Mouse (Mus musculus): ENCODE measurements around the gene Fcnb. TPM values are rescaled to one million over a fixed set of nuclear protein-coding genes. Genes with fewer than 3 reads are reported as not detected.

Fcnb gene
- polyA plus RNA-seq, 1 experiment from 2014 or later, result not detected

DNA sequence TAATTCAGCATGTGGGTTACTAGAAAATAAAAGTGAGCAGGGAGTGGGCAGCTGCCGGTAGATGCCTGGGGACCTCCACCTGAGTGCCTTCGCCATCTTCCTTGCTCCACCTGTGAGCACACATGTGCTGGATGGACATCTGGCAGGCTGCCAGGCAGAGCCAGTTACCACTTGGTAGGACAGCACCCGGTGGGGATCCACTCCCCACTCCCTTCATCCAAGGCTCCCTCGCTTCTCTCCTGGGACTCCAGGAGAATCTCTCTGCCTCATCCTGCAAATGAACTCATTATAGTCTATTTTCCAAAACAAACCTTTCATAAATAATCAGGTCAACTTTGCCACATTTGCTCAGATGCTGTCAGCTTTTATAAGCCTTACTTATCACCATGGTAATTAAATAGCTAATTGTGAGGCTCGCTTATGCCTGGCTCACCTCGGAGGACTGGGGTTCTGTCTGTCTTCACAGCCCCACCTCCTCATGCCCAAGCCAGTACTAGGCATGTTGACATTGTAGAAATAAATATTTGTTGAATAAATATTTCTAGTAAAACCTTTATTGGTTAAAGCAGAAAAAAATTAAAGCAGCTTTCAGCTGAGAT, 33.9 kb upstream of the Fcnb start:
- H3K4me3 ChIP-seq (replicated peaks; ENCODE audit: low read depth, low read length), result no peak overlapping the region
- no peaks in the 10 kb centered on the region for H3K36me3 ChIP-seq (ENCODE audit: insufficient read depth, low read length)
- ATAC-seq (replicated peaks; ENCODE audit: low FRiP score, low read depth), result no peak
- H3K9ac ChIP-seq (ENCODE audit: low read depth, low read length), result no peak overlapping the region
- no peak for DNase-seq (ENCODE audit: low spot score)
- no peaks in the 10 kb centered on the region for H3K9me3 ChIP-seq (replicated peaks; ENCODE audit: low read length)
- H3K4me2 ChIP-seq (ENCODE audit: low read length), result no peak overlapping the region
- H3K27me3 ChIP-seq (ENCODE audit: insufficient read depth, low read length), result no peaks in the 10 kb centered on the region
- no peak overlapping the region for H3K27ac ChIP-seq
- no peak for TF ChIP-seq CTCF (IDR thresholded peaks at IDR 0.05; ENCODE audit: low read depth)
- H3K4me1 ChIP-seq (replicated peaks; ENCODE audit: insufficient read depth, low read length), result no peaks in the 10 kb centered on the region
- WGBS, result 49% methylated on average over 6 of the region's 6 CpGs

DNA sequence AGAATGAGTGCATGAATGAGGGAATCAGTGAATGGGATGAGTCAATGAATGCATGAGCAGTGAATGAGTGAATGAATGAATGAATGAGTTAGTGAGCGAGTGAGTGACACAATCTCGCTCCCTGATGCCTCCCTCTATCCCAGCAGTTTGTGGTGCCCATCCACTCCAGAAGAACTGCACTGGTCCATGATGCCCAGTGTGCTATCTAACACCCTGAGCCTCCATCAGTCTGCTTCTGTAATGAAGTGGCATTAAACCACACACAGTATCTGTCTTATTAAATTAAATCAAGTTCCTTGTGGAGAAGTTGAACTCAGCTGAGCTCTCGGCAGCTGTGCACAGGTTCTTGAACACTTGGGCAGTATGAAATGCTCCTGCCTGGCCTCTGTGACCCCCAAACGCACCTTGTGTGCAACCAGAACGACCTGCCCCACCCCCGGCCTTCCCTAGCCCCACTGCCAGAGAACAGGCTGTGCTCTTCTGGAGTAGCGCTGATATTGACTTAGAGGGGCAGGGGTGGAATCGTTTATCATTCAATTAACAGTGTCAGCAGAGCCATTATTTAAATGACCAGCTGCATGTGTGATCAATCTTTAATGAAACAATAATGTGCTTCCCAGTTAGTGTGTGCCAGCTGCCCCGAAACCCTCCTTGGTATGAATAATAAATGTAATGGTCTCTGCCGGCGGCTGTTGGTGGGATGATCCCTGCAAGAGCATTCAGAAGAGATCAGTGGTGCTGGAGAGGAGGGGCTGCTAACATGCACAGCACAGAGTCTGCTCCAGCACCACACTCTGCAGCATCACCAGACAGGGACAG, 33.0 kb upstream of the Fcnb start:
- H3K4me3 ChIP-seq (replicated peaks; ENCODE audit: low read depth, low read length), result no peak overlapping the region
- no peaks in the 10 kb centered on the region for H3K4me1 ChIP-seq (replicated peaks; ENCODE audit: insufficient read depth, low read length)
- no peaks in the 10 kb centered on the region for H3K36me3 ChIP-seq (ENCODE audit: insufficient read depth, low read length)
- no peaks in the 10 kb centered on the region for H3K27me3 ChIP-seq (ENCODE audit: insufficient read depth, low read length)
- no peak for ATAC-seq (replicated peaks; ENCODE audit: low FRiP score, low read depth)
- no peak for TF ChIP-seq CTCF (IDR thresholded peaks at IDR 0.05; ENCODE audit: low read depth)
- no peak for DNase-seq (ENCODE audit: low spot score)
- no peaks in the 10 kb centered on the region for H3K9me3 ChIP-seq (replicated peaks; ENCODE audit: low read length)
- H3K9ac ChIP-seq (ENCODE audit: low read depth, low read length), result no peak overlapping the region
- no peak overlapping the region for H3K4me2 ChIP-seq (ENCODE audit: low read length)
- no peak overlapping the region for H3K27ac ChIP-seq
- 29% methylated on average over 11 of the region's 11 CpGs for WGBS

DNA sequence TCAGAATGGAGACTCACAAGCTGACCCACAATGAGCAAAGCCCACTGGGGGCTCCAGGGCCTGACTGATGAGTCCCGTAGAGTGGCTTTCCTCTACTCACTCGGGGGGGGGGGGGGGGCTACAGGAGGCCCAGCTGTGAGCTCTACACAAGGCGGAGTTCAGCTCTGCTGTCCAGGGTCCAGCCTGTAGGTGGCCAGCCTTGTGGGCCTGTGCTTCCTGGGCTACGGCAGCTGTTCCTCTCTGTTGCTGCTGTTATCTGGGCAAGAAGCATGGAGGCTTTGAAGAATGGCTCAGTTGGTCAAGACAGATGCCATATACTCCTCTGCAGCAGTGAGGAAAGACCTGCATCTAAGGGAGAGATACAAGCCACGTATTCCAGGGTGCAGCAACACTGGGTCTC, 24.1 kb upstream of the Fcnb start:
- no peak for ATAC-seq (replicated peaks; ENCODE audit: low FRiP score, low read depth)
- no peak for DNase-seq (ENCODE audit: low spot score)
- Histone ChIP-seq H3K4me1 (replicated peaks; ENCODE audit: insufficient read depth, low read length) (no peaks in the 10 kb centered on the region), H3K4me2 (ENCODE audit: low read length) (no peak overlapping the region), H3K27me3 (ENCODE audit: insufficient read depth, low read length) (no peaks in the 10 kb centered on the region), H3K4me3 (replicated peaks; ENCODE audit: low read depth, low read length) (no peak overlapping the region), H3K36me3 (ENCODE audit: insufficient read depth, low read length) (no peaks in the 10 kb centered on the region), H3K27ac (no peak overlapping the region), H3K9me3 (replicated peaks; ENCODE audit: low read length) (no peaks in the 10 kb centered on the region), H3K9ac (ENCODE audit: low read depth, low read length) (no peak overlapping the region)
- TF ChIP-seq CTCF (IDR thresholded peaks at IDR 0.05; ENCODE audit: low read depth), result no peak
- WGBS, result 64% methylated on average over 5 of the region's 5 CpGs

- peak; percentile 52 for TF ChIP-seq CTCF (IDR thresholded peaks at IDR 0.05; ENCODE audit: low read depth)
- Histone ChIP-seq H3K4me3 (replicated peaks; ENCODE audit: low read depth, low read length) (no peak overlapping the region), H3K4me1 (replicated peaks; ENCODE audit: insufficient read depth, low read length) (no peaks in the 10 kb centered on the region), H3K9me3 (replicated peaks; ENCODE audit: low read length) (no peaks in the 10 kb centered on the region), H3K36me3 (ENCODE audit: insufficient read depth, low read length) (no peaks in the 10 kb centered on the region), H3K9ac (ENCODE audit: low read depth, low read length) (no peak overlapping the region), H3K27me3 (ENCODE audit: insufficient read depth, low read length) (no peaks in the 10 kb centered on the region), H3K27ac (no peak overlapping the region), H3K4me2 (ENCODE audit: low read length) (no peak overlapping the region)
- DNase-seq (ENCODE audit: low spot score) (no peak), ATAC-seq (replicated peaks; ENCODE audit: low FRiP score, low read depth) (no peak)
- 53% methylated on average over 2 of the region's 2 CpGs for WGBS
Measured at GRCm38 (mm10) chr2:28106002-28106401, 21.3 kb upstream of the Fcnb start.

GRCm38 (mm10) chr2:28103653-28104052, 19.0 kb upstream of the Fcnb start:
- H3K27ac ChIP-seq, result no peak overlapping the region
- 0 out of 2 replicates have a peak, but pooled peaks cover under 1% of the 10 kb centered on the region for H3K27me3 ChIP-seq (ENCODE audit: insufficient read depth, low read length)
- 53% methylated on average over 2 of the region's 2 CpGs for WGBS
- no peaks in the 10 kb centered on the region for H3K9me3 ChIP-seq (replicated peaks; ENCODE audit: low read length)
- peak; percentile 12; the same call in 1 of the 2 replicates for TF ChIP-seq CTCF (IDR thresholded peaks at IDR 0.05; ENCODE audit: low read depth)
- H3K4me3 ChIP-seq (replicated peaks; ENCODE audit: low read depth, low read length), result no peak overlapping the region
- H3K4me2 ChIP-seq (ENCODE audit: low read length), result no peak overlapping the region
- no peak for ATAC-seq (replicated peaks; ENCODE audit: low FRiP score, low read depth)
- DNase-seq (ENCODE audit: low spot score), result no peak
- H3K9ac ChIP-seq (ENCODE audit: low read depth, low read length), result no peak overlapping the region
- no peaks in the 10 kb centered on the region for H3K36me3 ChIP-seq (ENCODE audit: insufficient read depth, low read length)
- H3K4me1 ChIP-seq (replicated peaks; ENCODE audit: insufficient read depth, low read length), result 0 out of 2 replicates have a peak, but pooled peaks cover 5% of the 10 kb centered on the region

DNA sequence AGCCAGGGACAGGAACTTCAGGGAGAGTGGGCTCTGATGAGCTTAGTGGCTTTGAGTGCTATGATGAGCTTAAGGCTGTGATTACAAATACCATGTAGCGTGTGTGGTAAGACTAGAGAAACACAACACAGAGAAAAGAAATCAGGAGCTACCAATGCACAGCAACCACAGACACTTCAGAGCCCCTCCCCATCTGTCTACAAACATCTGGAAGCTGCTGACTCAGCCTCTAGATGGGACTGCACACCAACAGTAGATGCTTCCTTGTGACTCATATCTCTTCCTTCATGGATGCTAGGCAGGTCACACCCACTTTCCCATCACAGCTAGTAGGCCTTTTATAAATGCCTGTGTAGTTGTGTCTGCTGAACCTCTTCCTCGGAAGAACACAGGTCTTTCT, 17.2 kb upstream of the Fcnb start:
- WGBS, result 94% methylated on average over 2 of the region's 2 CpGs
- no peak overlapping the region for H3K9ac ChIP-seq (ENCODE audit: low read depth, low read length)
- H3K36me3 ChIP-seq (ENCODE audit: insufficient read depth, low read length), result no peaks in the 10 kb centered on the region
- no peak overlapping the region for H3K4me2 ChIP-seq (ENCODE audit: low read length)
- no peak overlapping the region for H3K4me3 ChIP-seq (replicated peaks; ENCODE audit: low read depth, low read length)
- H3K9me3 ChIP-seq (replicated peaks; ENCODE audit: low read length), result no peaks in the 10 kb centered on the region
- 0 out of 2 replicates have a peak, but pooled peaks cover 5% of the 10 kb centered on the region for H3K4me1 ChIP-seq (replicated peaks; ENCODE audit: insufficient read depth, low read length)
- H3K27ac ChIP-seq, result no peak overlapping the region
- no peak for DNase-seq (ENCODE audit: low spot score)
- ATAC-seq (replicated peaks; ENCODE audit: low FRiP score, low read depth), result no peak
- TF ChIP-seq CTCF (IDR thresholded peaks at IDR 0.05; ENCODE audit: low read depth), result no peak
- 0 out of 2 replicates have a peak, but pooled peaks cover 3% of the 10 kb centered on the region for H3K27me3 ChIP-seq (ENCODE audit: insufficient read depth, low read length)
